Mouse (Mus musculus): ENCODE results near the gene Washc3.

Washc3 gene

GRCm38 (mm10) chr10:88255556-88255955 lies 54.7 kb downstream of the Washc3 start:
- DNase-seq (ENCODE audit: low read depth, low spot score): no peak

DNA sequence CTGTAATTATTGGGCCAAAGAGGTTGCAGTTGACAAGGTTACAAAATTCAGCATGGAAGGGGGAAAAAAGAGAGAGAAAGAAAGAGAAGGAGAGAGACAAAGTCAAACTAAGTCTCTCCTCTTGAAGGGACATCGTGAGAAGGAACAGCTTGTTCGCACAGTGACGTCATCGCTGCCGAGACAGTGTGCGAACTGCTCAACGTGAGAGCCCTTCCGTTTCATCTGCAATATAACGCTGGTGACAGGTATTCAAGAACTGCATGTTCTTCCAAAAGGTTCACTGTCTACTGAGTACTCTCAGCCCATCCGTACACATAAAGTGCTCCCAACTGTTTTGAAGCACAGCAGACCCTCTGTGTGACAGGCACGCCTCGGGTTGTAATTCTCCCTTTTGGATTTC lies 59.4 kb downstream of the Washc3 start:
- no peak for DNase-seq (ENCODE audit: low read depth, low spot score)

DNA sequence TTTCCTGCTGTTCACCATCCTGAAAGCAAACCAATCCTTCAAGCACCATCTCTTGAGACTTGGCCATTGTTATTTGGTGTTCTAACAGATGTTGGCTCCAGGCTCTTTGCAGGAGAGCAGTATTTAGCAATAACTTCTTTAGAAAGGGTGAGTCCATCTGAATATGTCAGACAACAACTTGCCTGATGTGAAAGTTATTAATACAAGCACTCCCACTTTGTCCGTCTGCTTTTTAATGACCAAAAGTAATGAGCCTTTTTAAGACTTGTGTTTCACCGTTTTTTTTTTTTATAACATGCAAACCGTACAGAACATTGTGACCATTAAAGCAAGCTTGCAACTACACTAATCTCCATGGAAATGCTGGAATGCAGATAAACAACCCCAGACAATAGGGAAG lies 60.3 kb downstream of the Washc3 start:
- no peak for DNase-seq (ENCODE audit: low read depth, low spot score)

GRCm38 (mm10) chr10:88263383-88263782 lies 62.5 kb downstream of the Washc3 start:
- DNase-seq (ENCODE audit: low read depth, low spot score): no peak

DNA sequence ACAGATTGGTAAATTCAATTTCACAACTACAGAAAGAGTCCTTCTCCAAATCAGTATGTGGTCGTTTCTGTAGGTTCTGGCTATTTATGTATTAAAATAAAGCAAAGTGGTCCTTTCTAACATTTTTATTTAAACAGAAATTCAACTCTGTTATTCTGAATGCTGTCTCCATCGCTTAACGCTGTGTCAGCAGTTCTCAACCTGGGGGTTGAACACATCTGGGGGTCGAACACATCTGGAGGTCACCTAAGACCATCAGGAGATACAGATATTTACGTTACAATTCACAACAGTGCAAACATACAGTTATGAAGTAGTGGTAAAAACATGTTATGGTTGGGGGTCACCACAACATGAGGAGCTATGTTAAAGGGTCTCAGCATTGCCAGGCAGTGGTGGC lies 73.2 kb downstream of the Washc3 start:
- DNase-seq (ENCODE audit: low read depth, low spot score): no peak

GRCm38 (mm10) chr10:88281699-88282098 lies 80.8 kb downstream of the Washc3 start:
- no peak for DNase-seq (ENCODE audit: low read depth, low spot score)

- DNase-seq (ENCODE audit: low read depth, low spot score): no peak
Observed at GRCm38 (mm10) chr10:88284343-88284990, 83.6 kb downstream of the Washc3 start.

GRCm38 (mm10) chr10:88287261-88287660 lies 86.4 kb downstream of the Washc3 start:
- no peak for DNase-seq (ENCODE audit: low read depth, low spot score)

- no peak for DNase-seq (ENCODE audit: low read depth, low spot score)
Observed at GRCm38 (mm10) chr10:88288061-88288460, 87.2 kb downstream of the Washc3 start.

GRCm38 (mm10) chr10:88295091-88295490 lies 94.2 kb downstream of the Washc3 start:
- no peak for DNase-seq (ENCODE audit: low read depth, low spot score)

Measured in WW6 (cell line).